Mouse (Mus musculus): Measurements from ENCODE around the gene Adgrl3. TPM values are rescaled to one million over a fixed set of nuclear protein-coding genes. Genes with fewer than 3 reads are reported as not detected.
A peak's percentile ranks its signal among the peaks of the same experiment; 100 is the strongest.

Gene Adgrl3
- polyA plus RNA-seq, 1 experiment: 17.1 TPM

DNA sequence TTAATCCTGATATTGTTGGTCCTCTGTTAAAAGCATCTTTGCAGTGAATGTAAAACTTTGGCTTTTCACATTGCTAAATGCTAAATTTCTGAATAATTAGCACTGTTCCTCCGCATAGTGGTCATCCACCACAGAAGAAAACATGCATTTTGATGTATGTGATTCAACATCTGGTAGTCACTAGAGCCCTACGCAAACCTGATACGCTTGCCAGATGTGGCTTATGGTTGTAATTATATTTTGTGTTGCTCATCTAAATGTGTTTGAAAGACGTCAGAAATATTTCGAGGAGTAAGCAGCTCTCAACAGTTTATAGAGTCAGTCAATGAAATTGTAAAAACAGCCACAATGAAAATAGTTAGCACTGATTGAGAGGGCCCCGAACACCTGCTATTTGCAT lies 204.5 kb downstream of the Adgrl3 start:
- Histone ChIP-seq H3K4me1 (ENCODE audit: control insufficient read depth, insufficient read depth, low read length) (no peaks in the 10 kb centered on the region), H3K27ac (ENCODE audit: control insufficient read depth, insufficient read depth, low read depth, low read length) (no peak overlapping the region), H3K27me3 (ENCODE audit: control insufficient read depth, insufficient read depth, low read length) (no peaks in the 10 kb centered on the region), H3K4me3 (ENCODE audit: control insufficient read depth, low read depth, low read length) (no peak overlapping the region), H3K36me3 (ENCODE audit: control insufficient read depth, insufficient read depth, low read length) (no peaks in the 10 kb centered on the region)
- no peak for TF ChIP-seq CTCF (IDR thresholded peaks at IDR 0.05; ENCODE audit: control insufficient read depth, insufficient read depth, insufficient replicate concordance, low read depth, low read length)
- no peak for TF ChIP-seq POLR2A (IDR thresholded peaks at IDR 0.05; ENCODE audit: control insufficient read depth, low read depth, low read length)

DNA sequence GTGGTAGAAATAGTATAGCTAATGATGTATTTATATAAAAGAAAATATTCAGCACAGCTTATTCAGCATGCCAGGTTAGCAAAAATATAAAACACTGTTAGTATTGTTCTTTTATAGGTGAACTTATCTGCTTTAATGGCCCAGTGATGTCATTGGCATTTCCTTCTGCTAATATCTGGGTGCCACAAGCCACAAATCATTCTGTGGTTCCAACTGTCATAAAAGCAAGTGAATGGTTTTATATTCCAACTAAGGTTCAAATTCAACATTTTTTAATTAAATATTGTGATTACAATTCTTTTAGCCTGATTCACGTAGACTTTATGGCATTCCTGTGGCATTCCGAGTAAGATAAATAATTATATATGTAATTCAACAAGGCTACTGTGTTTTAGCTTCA lies 205.5 kb downstream of the Adgrl3 start:
- Histone ChIP-seq H3K27me3 (ENCODE audit: control insufficient read depth, insufficient read depth, low read length) (no peaks in the 10 kb centered on the region), H3K4me3 (ENCODE audit: control insufficient read depth, low read depth, low read length) (no peak overlapping the region), H3K27ac (ENCODE audit: control insufficient read depth, insufficient read depth, low read depth, low read length) (no peak overlapping the region), H3K4me1 (ENCODE audit: control insufficient read depth, insufficient read depth, low read length) (no peaks in the 10 kb centered on the region), H3K36me3 (ENCODE audit: control insufficient read depth, insufficient read depth, low read length) (no peaks in the 10 kb centered on the region)
- TF ChIP-seq CTCF (IDR thresholded peaks at IDR 0.05; ENCODE audit: control insufficient read depth, insufficient read depth, insufficient replicate concordance, low read depth, low read length) (no peak), POLR2A (IDR thresholded peaks at IDR 0.05; ENCODE audit: control insufficient read depth, low read depth, low read length) (no peak)

- TF ChIP-seq CTCF (IDR thresholded peaks at IDR 0.05; ENCODE audit: control insufficient read depth, insufficient read depth, insufficient replicate concordance, low read depth, low read length) (no peak), POLR2A (IDR thresholded peaks at IDR 0.05; ENCODE audit: control insufficient read depth, low read depth, low read length) (no peak)
- H3K4me1 ChIP-seq (ENCODE audit: control insufficient read depth, insufficient read depth, low read length): no peaks in the 10 kb centered on the region
- no peak overlapping the region for H3K27ac ChIP-seq (ENCODE audit: control insufficient read depth, insufficient read depth, low read depth, low read length)
- H3K4me3 ChIP-seq (ENCODE audit: control insufficient read depth, low read depth, low read length): no peak overlapping the region
- no peaks in the 10 kb centered on the region for H3K27me3 ChIP-seq (ENCODE audit: control insufficient read depth, insufficient read depth, low read length)
- H3K36me3 ChIP-seq (ENCODE audit: control insufficient read depth, insufficient read depth, low read length): no peaks in the 10 kb centered on the region
These were observed 207.3 kb downstream of the Adgrl3 start for GRCm38 (mm10) chr5:81227256-81227655.

DNA sequence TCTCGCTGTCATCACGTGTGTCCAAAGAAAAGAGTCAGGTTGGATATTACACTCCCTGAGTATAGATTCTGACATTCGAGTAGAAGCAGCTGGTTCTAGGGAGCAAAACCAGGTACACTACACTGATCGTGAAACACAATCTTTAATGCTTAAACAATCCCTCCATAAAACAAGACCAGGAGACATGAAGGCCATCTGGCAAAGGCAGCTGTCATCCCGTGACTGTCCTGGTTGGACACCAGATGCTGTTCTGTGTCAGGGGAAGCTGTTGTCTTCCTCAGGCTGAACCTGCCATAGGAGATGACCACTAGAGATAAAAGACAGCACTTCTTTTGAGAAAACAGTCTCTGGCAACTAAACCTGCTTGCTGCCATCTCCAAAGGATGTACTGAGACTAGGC lies 228.8 kb downstream of the Adgrl3 start:
- no peaks in the 10 kb centered on the region for H3K4me1 ChIP-seq (ENCODE audit: control insufficient read depth, insufficient read depth, low read length)
- no peak overlapping the region for H3K27ac ChIP-seq (ENCODE audit: control insufficient read depth, insufficient read depth, low read depth, low read length)
- TF ChIP-seq CTCF (IDR thresholded peaks at IDR 0.05; ENCODE audit: control insufficient read depth, insufficient read depth, insufficient replicate concordance, low read depth, low read length): no peak
- no peak for TF ChIP-seq POLR2A (IDR thresholded peaks at IDR 0.05; ENCODE audit: control insufficient read depth, low read depth, low read length)
- H3K4me3 ChIP-seq (ENCODE audit: control insufficient read depth, low read depth, low read length): peak overlapping the region; percentile 47
- H3K27me3 ChIP-seq (ENCODE audit: control insufficient read depth, insufficient read depth, low read length): no peaks in the 10 kb centered on the region
- no peaks in the 10 kb centered on the region for H3K36me3 ChIP-seq (ENCODE audit: control insufficient read depth, insufficient read depth, low read length)

DNA sequence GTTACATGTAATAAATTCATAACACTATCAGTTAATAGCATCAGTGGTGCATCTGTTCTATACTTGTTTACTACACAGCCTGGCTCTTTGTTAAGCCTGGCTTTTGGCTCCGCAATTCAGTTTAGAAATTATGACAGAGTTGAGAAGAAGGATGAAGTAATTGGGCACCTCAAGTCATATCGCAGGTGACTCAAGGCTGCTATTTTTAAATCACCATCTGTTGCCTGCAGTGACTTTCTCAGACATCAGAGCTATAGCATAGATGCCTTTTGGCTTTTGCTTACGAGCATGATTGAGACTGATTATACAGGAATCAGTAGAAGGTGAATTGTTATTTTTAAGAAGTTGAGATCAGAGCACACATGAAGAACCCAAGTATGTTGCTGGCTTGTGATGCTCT lies 236.2 kb downstream of the Adgrl3 start:
- Histone ChIP-seq H3K27ac (ENCODE audit: control insufficient read depth, insufficient read depth, low read depth, low read length) (no peak overlapping the region), H3K36me3 (ENCODE audit: control insufficient read depth, insufficient read depth, low read length) (no peaks in the 10 kb centered on the region), H3K27me3 (ENCODE audit: control insufficient read depth, insufficient read depth, low read length) (no peaks in the 10 kb centered on the region), H3K4me3 (ENCODE audit: control insufficient read depth, low read depth, low read length) (no peak overlapping the region), H3K4me1 (ENCODE audit: control insufficient read depth, insufficient read depth, low read length) (no peaks in the 10 kb centered on the region)
- no peak for TF ChIP-seq POLR2A (IDR thresholded peaks at IDR 0.05; ENCODE audit: control insufficient read depth, low read depth, low read length)
- TF ChIP-seq CTCF (IDR thresholded peaks at IDR 0.05; ENCODE audit: control insufficient read depth, insufficient read depth, insufficient replicate concordance, low read depth, low read length): no peak

- no peak for TF ChIP-seq POLR2A (IDR thresholded peaks at IDR 0.05; ENCODE audit: control insufficient read depth, low read depth, low read length)
- TF ChIP-seq CTCF (IDR thresholded peaks at IDR 0.05; ENCODE audit: control insufficient read depth, insufficient read depth, insufficient replicate concordance, low read depth, low read length): no peak
- Histone ChIP-seq H3K27ac (ENCODE audit: control insufficient read depth, insufficient read depth, low read depth, low read length) (no peak overlapping the region), H3K4me3 (ENCODE audit: control insufficient read depth, low read depth, low read length) (no peak overlapping the region), H3K36me3 (ENCODE audit: control insufficient read depth, insufficient read depth, low read length) (no peaks in the 10 kb centered on the region), H3K27me3 (ENCODE audit: control insufficient read depth, insufficient read depth, low read length) (no peaks in the 10 kb centered on the region), H3K4me1 (ENCODE audit: control insufficient read depth, insufficient read depth, low read length) (no peaks in the 10 kb centered on the region)
These were observed 249.8 kb downstream of the Adgrl3 start for GRCm38 (mm10) chr5:81269689-81270088.

- H3K4me3 ChIP-seq (ENCODE audit: control insufficient read depth, low read depth, low read length): no peak overlapping the region
- H3K36me3 ChIP-seq (ENCODE audit: control insufficient read depth, insufficient read depth, low read length): no peaks in the 10 kb centered on the region
- TF ChIP-seq POLR2A (IDR thresholded peaks at IDR 0.05; ENCODE audit: control insufficient read depth, low read depth, low read length): no peak
- TF ChIP-seq CTCF (IDR thresholded peaks at IDR 0.05; ENCODE audit: control insufficient read depth, insufficient read depth, insufficient replicate concordance, low read depth, low read length): no peak
- no peak overlapping the region for H3K27ac ChIP-seq (ENCODE audit: control insufficient read depth, insufficient read depth, low read depth, low read length)
- H3K4me1 ChIP-seq (ENCODE audit: control insufficient read depth, insufficient read depth, low read length): no peaks in the 10 kb centered on the region
- H3K27me3 ChIP-seq (ENCODE audit: control insufficient read depth, insufficient read depth, low read length): no peaks in the 10 kb centered on the region
These were observed 255.6 kb downstream of the Adgrl3 start for GRCm38 (mm10) chr5:81275346-81276047.
